Mouse (Mus musculus) ES-E14 (cell line): Measurements from ENCODE around the gene Phactr4. TPM values are rescaled to one million over a fixed set of nuclear protein-coding genes. Genes with fewer than 3 reads are reported as not detected.

ENCODE experiments used
- DNase-seq: peaks from one replicate; pipeline ENCODE4 v3.0.0-alpha.2; 2013; ENCODE audit warnings: low read depth, low spot score
- H3K27ac ChIP-seq: 2 replicates; pipeline ENCODE4 v1.5.1; 2012; ENCODE audit warnings: low read depth, mild to moderate bottlenecking, low read length, moderate library complexity, mixed read lengths; ENCODE audit not compliant: poor library complexity, insufficient read depth, severe bottlenecking
- H3K36me3 ChIP-seq: 2 replicates; pipeline ENCODE4 v1.6.1; 2012; ENCODE audit warnings: mild to moderate bottlenecking, low read length, moderate library complexity, mixed read lengths; ENCODE audit not compliant: control insufficient read depth, poor library complexity, insufficient read depth, severe bottlenecking
- H3K4me1 ChIP-seq, 2 experiments: fragments of 150-350 bp in 1 of 2; sonication (generic) in 1 of 2; 2 replicates each; pipeline ENCODE4 v1.6.1; 2012; ENCODE audit warnings: low read length in 2 of 2, mild to moderate bottlenecking in 1 of 2, mixed read lengths in 1 of 2; ENCODE audit not compliant: control insufficient read depth in 2 of 2, insufficient read depth in 2 of 2, poor library complexity in 1 of 2
- H3K4me3 ChIP-seq, 2 experiments: fragments of 150-350 bp in 1 of 2; sonication (generic) in 1 of 2; 2 replicates each; pipeline ENCODE4 v1.5.1; 2012; ENCODE audit warnings: low read length in 2 of 2, low read depth in 1 of 2, mild to moderate bottlenecking in 1 of 2, mixed read lengths in 1 of 2; ENCODE audit not compliant: insufficient read depth in 1 of 2, poor library complexity in 1 of 2, severe bottlenecking in 1 of 2
- H3K9ac ChIP-seq: 2 replicates; pipeline ENCODE4 v1.6.1; 2012; ENCODE audit warnings: low read depth, mild to moderate bottlenecking, low read length, mixed read lengths; ENCODE audit not compliant: poor library complexity, insufficient read depth, severe bottlenecking
- H3K9me3 ChIP-seq: fragments of 150-350 bp; sonication (generic); 2 replicates; pipeline ENCODE4 v1.6.1; 2012; ENCODE audit warnings: low read depth, mild to moderate bottlenecking, low read length; ENCODE audit not compliant: control insufficient read depth, insufficient read depth
- CHD2 ChIP-seq: IDR thresholded peaks from 2 replicates; pipeline ENCODE4 v1.6.1; 2014; ENCODE audit warnings: mild to moderate bottlenecking, low read depth, low read length, inconsistent platforms
- HCFC1 ChIP-seq: IDR thresholded peaks from 2 replicates; pipeline ENCODE4 v1.6.1; 2012; ENCODE audit warnings: low read length, inconsistent platforms, borderline replicate concordance; ENCODE audit not compliant: insufficient read depth
- MAFK ChIP-seq: IDR thresholded peaks from 2 replicates; pipeline ENCODE4 v1.6.1; 2014; ENCODE audit warnings: mild to moderate bottlenecking, low read depth, low read length, inconsistent platforms; ENCODE audit not compliant: insufficient read depth
- ZC3H11A ChIP-seq: IDR thresholded peaks from 2 replicates; pipeline ENCODE4 v1.6.1; 2012; ENCODE audit warnings: low read depth, mild to moderate bottlenecking, inconsistent platforms, low read length, borderline replicate concordance
- ZNF384 ChIP-seq: IDR thresholded peaks from 2 replicates; pipeline ENCODE4 v1.6.1; 2012; ENCODE audit warnings: low read depth, low read length, inconsistent platforms
- in situ Hi-C, 2 experiments: fragments of 600-800 bp; cut with MboI; formaldehyde crosslinking; loops; one replicate each; pipeline ENCODE4 v1.15.1; 2025; ENCODE audit warnings: low sequenced_read_pairs in 2 of 2, inconsistent platforms in 1 of 2; ENCODE audit not compliant: unreplicated experiment in 2 of 2
- total RNA-seq: library from RNA; depleted of rRNA; stranded (reverse); fragments of 300-350 nt; gene quantifications from 2 replicates; pipeline ENCODE4 v1.2.3, GENCODE M21; 2012

Phactr4 gene
- total RNA-seq, 1 experiment: 7.8 TPM

DNA sequence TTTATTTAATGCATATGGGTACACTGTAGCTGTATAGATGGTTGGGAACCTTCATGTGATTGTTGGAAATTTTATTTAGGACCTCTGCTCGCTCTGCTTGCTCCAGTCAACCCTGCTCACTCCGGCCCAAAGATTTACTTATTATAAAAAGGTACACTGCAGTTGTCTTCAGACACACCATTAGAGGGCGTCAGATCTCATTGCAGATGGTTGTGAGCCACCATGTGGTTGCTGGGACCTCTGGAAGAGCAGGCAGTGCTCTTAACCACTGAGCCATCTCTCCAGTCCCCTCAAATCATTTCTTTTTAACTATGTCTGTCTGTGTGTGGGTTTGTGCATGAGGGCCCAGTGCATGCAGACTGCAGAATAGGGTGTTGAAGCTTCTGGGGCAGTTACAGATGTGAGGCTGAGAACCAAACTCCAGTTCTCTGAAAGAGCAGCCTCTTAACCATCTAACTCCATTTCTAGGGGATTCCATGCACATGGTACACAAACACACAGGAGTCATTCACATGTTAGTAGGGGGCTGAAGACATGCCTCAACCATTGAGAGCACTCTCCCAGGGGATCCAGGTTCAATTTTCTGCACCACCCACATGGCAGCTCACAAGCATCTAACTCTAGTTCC, 72.7 kb downstream of the Phactr4 start:
- H3K36me3 ChIP-seq: peaks cover 23% of the 10 kb centered on the region
- in situ Hi-C loops: no loop called here
- no peak for TF ChIP-seq CHD2
- no peak for TF ChIP-seq HCFC1
- TF ChIP-seq MAFK: no peak
- no peak for TF ChIP-seq ZNF384
- TF ChIP-seq ZC3H11A: no peak
- no peaks in the 10 kb centered on the region for H3K9me3 ChIP-seq
- peak; percentile 42 for DNase-seq
- no peak overlapping the region for H3K4me3 ChIP-seq
- H3K9ac ChIP-seq: no peak overlapping the region
- H3K4me1 ChIP-seq: peaks cover 2 to 5% of the 10 kb centered on the region in 2 experiments; a peak in 3 of 4 replicates
- no peak overlapping the region for H3K27ac ChIP-seq

- no peak overlapping the region for H3K9ac ChIP-seq
- in situ Hi-C loops: no loop called here
- peaks cover 12% of the 10 kb centered on the region for H3K36me3 ChIP-seq
- H3K4me3 ChIP-seq: no peak overlapping the region
- H3K27ac ChIP-seq: no peak overlapping the region
- TF ChIP-seq ZNF384: no peak
- DNase-seq: peak; percentile 29
- peaks cover 2 to 12% of the 10 kb centered on the region in 2 experiments; a peak in 3 of 4 replicates for H3K4me1 ChIP-seq
- no peaks in the 10 kb centered on the region for H3K9me3 ChIP-seq
Measured at GRCm38 (mm10) chr4:132346661-132347060, 75.6 kb downstream of the Phactr4 start.

DNA sequence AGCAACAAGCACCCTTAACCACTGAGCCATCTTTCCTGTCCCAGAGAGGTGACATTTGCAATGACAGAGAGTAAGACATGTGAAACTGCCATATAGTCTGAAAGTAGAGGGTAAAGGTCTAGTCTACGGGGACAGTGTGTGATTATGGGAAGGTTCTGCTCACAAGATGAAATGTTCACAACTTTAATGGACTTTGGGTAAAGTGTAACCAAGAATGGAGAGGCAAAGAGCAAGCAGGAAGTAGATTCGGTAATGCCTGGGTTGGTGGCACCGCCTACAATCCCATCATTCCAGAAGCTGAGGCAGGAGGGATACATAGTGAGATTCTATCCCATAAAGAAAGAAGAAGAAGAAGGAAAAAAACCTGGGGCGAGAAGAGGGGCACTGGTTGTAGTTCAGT, 76.0 kb downstream of the Phactr4 start:
- Histone ChIP-seq H3K36me3 (peaks cover 8% of the 10 kb centered on the region), H3K4me1 (peaks cover 2 to 14% of the 10 kb centered on the region in 2 experiments; a peak in 3 of 4 replicates), H3K9ac (no peak overlapping the region), H3K9me3 (no peaks in the 10 kb centered on the region), H3K27ac (no peak overlapping the region), H3K4me3 (no peak overlapping the region)
- TF ChIP-seq ZC3H11A: no peak
- no peak for TF ChIP-seq MAFK
- no peak for TF ChIP-seq HCFC1
- no peak for TF ChIP-seq ZNF384
- TF ChIP-seq CHD2: no peak
- in situ Hi-C loops: no loop called here
- DNase-seq: no peak

- no peak overlapping the region for H3K27ac ChIP-seq
- peaks cover 2 to 14% of the 10 kb centered on the region in 2 experiments; a peak in 3 of 4 replicates for H3K4me1 ChIP-seq
- no peaks in the 10 kb centered on the region for H3K9me3 ChIP-seq
- H3K36me3 ChIP-seq: peaks cover 5% of the 10 kb centered on the region
- DNase-seq: no peak
- H3K4me3 ChIP-seq: peak overlapping the region in 1 of 2 experiments; percentile 87; a peak in 1 of 4 replicates
- H3K9ac ChIP-seq: no peak overlapping the region
- TF ChIP-seq HCFC1 (no peak), CHD2 (no peak), ZC3H11A (no peak), MAFK (no peak), ZNF384 (no peak)
- in situ Hi-C loops: no loop called here
Measured at GRCm38 (mm10) chr4:132345843-132346212, 76.5 kb downstream of the Phactr4 start.

DNA sequence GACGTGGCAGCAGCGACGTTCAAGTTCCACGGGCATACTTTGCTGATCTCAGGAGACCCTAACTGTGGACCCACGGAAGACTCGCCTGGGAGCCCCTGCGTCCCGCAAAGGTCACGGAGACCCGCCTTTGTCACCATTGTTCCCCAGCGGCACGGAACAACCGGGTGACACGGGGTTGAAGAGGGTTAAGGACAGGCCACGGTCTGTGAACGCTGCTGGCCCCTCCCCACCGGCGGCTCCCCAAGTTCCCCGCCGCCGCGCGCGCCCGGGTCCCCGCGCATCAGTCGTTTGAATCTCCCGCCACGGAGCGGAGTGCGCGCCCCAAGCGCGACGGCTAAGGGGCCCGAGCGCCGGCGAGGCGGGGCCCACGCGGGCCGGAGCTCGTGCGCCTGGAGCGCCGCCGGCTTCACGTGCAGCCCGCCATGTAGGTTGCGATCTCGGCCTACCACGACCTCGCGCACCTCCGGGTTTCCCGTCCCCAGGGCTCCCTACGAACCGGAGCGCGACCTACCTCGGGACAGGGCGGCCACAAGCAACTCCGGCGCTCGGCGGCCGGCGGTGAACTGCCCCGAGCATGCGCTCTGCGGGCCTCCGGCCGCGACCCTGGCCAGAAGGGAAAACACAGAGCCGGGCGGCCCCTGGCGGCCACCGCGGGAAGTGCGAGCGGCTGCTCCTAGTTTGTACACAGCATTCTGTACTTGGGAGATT, 77.0 kb downstream of the Phactr4 start:
- in situ Hi-C loops: no loop called here
- Histone ChIP-seq H3K9ac (peak overlapping the region; percentile 99), H3K36me3 (peaks cover 4% of the 10 kb centered on the region; the same call in 1 of the 2 replicates), H3K9me3 (no peaks in the 10 kb centered on the region), H3K27ac (peak overlapping the region; percentile 80), H3K4me3 (peak overlapping the region; percentile 87 to 98), H3K4me1 (peaks cover 2 to 15% of the 10 kb centered on the region in 2 experiments; a peak in 3 of 4 replicates)
- peak; percentile 77 for DNase-seq
- TF ChIP-seq HCFC1: peak; percentile 42; the same call in 1 of the 2 replicates
- TF ChIP-seq MAFK: no peak
- TF ChIP-seq ZNF384: no peak
